Mouse (Mus musculus) fibroblast of lung, adult 2 months (primary cell): Measurements from ENCODE around the gene Timm44.
A peak's percentile ranks its signal among the peaks of the same experiment; 100 is the strongest.
"Not testable (repeated sequence)": the region's sequence is repeated elsewhere in the genome, so short reads cannot be mapped to it uniquely, and the experiment has no call there.

Experiments
- DNase-seq: peaks from one replicate; pipeline ENCODE4 v3.0.0-alpha.2; 2011; ENCODE audit warnings: low read depth

Timm44 gene

DNA sequence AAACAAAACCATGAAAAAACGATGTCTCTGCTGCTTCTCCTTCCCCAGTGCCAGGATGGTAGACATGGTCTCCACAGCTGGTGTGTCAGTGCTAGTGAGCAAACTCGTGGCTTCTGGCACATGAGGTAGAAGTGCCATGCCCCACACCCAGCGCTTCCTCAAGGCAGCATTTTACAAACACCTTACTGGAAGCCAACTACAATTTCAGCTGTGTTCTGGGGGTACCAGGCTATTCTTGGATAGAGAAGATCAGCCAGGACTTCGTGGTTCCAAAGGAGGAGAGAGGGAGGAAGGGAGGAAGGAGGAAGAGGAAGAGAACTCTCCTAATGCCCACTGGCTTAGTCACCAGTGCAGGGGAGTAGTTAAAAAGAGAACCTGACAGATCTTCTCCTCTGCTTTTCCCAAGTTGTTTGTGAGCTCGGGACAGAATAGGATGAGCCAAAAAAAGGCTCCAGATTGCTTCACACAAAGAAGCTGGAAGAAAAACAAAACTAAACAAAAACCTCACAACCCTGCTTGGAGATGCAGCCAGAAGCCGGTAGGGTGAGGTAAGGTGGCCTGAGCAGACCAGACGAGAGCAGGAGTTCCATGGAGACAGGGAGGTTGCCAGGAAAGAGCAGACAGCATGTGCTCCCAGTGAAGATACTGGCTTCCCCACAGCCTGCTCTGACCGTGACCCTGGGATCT is 12.5 kb downstream of the Timm44 start:
- DNase-seq, result no peak

DNA sequence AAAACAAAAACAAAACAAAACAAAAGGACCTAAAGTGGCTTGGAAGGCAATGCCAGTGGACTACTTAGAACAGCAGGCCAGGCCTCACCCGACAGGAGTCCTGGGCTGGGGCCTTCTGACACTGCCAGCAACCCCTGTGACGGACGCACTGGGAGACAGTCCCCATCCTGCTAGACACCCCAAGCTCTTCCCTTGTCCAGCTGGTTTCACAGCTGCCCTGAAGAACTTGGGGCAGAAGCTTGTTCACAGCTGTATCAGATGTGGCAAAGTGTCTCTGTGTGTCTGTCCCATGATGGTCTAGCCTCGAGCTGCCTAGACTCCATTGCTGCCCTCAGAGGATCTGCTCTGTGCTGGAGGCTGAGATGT is 15.9 kb downstream of the Timm44 start:
- DNase-seq, result no peak

DNA sequence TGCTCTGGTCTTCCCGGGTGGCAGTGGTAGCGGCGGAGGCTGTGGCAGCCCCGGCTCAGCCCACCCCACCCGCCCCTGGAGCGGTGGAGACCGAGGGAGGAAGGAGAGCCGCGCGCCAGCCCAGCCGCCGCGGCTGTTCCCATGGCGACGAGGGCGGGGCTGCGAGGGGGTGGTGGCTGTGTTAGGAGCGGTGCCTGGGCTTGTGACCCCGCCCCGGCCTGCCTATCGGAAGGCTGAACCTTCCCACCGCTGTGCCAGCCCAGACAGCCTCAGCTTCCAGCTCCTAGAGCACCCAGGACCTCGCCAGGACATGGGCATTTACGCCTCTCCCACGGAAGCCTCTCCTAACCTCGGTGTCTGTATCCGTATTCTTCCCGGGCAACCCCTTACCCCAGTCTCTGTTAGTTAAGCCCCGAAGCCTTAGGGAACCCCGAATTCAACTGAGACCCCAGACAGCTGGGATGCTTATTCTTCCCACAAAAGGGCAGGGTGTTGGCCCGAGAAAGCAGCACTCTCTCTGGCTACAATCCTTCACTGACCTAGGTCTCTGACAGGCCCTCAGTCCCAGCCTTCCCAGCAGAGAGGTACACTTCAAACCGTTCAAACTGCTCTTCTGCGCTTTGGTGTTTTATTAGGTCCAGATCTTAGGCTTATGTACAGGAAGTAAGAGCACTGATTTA is 16.4 kb downstream of the Timm44 start, which contains the start of gene Ctxn1:
Gene Ctxn1 (minus strand): TSS at position 150 of the 680 bp plus-strand sequence.
- DNase-seq, result no peak

DNA sequence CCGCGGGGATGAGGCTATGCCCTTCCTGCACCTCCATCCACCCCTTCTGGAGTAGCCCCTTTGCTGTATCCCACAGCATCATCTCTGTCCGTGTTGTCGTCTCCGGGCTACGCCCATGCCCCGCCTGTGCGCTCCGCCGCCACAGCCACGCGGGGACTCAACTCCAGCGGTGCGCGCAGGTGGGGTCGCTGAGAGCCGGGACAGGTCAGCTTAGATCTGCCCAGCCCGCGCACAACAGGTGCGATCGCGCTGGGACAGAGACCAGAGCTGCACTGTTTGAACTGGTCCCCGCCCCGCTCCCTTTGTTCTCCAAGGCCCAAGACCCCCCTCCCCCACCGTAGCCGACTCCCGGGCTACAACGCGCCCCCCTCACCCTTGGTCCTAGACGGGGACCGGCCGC is 17.0 kb downstream of the Timm44 start:
- no peak for DNase-seq

DNA sequence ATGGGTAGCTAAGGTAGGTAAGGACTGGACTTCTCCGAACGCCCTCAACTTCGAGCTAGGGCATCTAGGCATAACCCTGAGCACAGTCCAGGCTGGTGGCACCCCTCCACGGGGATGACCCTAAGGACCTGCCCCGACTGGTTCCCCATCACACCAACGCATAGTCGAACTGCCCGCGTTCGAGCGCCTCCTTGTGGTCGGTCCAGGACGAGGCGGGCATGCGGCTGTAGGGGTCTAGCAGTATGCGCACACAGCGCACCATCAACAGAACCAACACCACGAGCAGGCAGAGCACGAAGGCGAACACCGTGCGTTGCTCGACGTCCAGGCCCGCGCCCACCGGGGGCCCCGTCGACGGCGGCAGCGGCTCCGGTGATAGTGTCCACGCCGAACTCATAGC is 17.5 kb downstream of the Timm44 start:
- DNase-seq, result no peak

DNA sequence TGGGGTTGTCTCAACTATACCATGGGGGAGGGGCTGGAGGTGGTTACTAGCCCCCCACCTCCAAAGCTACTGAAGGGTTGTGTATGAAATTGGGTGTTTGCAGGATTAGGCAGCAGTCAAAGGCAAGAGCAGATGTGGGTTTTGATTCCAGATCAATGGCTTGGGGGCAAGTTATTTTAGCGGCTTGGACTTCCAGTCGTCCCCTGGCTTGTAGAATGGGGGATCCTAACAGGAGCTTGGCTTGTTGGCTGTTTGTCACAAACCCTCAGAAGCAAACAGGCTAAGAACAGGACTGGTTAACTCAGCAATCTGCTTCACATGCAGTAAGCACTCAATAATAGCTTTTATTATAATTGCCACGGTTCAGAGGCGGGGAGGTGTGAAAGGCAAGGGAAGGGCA is 18.4 kb downstream of the Timm44 start:
- no peak for DNase-seq

DNA sequence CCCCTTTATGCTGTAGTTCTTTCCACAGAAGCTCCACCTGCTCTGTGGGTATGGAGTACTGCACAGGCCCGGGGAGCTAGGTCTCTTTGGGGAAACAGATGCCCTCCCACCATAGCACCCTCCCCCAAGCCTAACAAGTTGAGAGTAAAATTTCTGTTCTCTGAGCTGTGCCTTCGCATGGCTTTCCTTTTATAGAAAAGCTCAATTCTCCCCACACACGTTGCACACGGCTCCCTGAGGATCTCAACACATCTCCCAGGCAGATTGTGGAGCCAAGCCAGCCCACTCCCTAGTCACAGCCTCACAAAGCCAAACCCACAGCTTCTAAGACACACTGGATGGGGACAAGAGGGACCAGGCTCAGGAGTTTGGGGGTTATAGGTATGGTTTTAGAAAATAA is 18.8 kb downstream of the Timm44 start:
- DNase-seq, result no peak

DNA sequence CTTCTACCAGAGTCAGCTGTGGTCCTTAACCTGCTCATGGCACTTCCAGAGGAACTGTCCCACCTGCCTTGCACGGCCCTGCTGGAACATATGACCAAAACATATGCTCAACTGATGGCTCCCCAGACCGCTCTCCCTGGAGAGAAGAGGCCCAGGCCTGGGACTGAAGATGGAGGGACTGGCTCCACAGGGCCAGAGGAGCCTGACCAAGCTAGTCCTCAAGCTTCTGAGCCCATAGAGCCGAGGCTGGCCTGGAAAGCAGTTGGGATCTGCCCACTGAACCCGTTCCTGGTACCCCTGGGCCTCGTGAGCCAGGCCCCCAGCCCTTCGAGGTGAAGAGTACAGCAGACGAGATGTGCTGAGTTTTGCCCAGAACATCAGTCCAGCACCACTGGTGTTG is 20.2 kb downstream of the Timm44 start:
- not testable (repeated sequence) for DNase-seq

DNA sequence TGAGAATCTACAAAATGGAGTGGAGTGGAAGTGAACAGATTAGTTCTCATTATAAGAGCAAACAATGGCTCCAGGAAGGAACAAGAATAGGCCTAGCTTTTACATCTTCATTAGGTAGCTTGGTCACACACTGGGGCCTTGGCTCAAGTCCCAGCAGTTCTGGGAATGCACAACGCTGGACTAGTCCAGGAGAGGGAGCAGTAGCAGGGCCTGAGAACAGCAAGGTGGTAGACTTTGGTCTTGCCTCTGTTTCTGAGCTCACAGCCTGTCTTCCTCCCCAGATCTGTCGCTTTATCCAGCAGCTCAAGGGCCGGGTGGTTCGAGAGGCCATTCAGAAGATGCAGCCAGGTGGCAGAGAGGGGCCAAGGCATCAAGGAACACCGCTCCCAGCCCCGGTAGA is 21.7 kb downstream of the Timm44 start:
- no peak for DNase-seq

DNA sequence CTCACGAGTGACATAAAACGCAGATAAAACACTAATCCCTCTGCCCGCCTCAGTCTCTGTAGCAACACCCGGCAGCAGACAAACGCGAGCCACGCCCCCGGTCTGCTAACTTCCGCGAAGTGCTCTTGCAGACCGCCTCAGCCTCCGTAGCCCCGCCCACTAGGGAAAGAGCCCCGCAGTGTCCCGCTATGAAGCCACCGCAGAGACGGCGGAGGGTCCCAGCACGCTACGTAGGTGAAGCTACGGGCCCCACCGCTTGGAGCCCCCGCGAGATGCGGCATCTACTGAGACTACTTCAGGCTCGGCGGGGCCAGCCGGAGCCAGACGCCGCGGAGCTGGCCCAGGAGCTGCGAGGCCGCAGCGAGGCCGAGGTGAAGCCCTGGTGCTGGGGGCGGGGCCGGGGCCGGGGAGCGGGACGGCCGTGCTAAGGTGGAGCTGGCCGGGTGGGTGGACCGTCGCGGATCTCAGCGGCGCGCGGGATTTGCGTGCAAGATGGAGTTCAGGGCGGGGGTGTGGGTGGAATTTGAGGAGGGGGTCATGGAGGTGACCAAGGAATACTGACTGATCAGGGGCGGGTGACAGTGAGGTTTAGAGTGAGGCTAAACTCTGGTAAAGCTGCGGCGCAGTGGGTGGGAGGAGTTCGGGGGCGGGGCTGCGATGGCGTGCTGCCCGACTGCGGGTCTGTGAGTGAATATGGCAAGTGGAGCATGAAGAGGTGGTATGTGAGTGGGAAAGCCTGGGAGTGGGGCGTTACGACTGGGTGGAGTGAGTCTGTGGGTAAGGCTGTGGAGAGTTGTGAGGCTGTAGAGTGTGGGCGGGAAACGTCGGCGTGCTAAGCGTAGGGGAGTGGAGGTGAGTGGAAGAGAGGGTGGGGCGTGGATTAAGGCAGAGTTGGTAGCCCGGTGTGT is 22.5 kb downstream of the Timm44 start, which contains the start of gene Snapc2:
Gene Snapc2 (plus strand): TSS at position 147 of the 908 bp plus-strand sequence.
- no peak for DNase-seq

DNA sequence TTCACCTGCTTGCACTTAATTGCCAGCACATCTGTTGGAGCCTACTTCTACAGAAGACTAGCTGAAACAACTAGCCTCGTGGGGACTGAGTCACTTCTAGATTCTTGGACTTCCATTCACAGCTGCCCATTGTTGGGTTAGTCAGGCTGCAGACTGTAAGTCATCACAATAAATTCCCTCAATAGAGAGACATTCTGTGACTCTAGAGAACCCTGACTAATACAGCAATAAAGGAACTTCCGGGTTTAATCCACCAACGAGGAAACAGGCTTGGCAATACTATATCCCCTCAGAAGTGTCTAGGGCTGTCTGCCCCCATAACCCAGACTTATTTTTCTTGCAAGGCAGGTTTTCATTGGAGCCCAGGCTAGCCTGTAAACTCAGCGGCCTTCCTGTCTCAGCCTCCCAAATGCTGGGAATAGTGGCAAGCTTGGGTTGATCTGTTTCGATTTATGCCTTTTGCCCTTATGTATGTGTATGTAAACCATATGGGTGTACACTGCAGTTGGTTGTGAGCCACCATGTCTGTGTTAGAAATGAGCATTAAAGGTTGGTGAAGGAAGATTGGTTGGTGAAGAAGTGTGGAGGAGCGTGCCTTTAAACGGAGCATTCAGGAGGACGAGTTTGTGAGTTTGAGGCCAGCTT is 23.5 kb downstream of the Timm44 start:
- DNase-seq, result no peak

DNA sequence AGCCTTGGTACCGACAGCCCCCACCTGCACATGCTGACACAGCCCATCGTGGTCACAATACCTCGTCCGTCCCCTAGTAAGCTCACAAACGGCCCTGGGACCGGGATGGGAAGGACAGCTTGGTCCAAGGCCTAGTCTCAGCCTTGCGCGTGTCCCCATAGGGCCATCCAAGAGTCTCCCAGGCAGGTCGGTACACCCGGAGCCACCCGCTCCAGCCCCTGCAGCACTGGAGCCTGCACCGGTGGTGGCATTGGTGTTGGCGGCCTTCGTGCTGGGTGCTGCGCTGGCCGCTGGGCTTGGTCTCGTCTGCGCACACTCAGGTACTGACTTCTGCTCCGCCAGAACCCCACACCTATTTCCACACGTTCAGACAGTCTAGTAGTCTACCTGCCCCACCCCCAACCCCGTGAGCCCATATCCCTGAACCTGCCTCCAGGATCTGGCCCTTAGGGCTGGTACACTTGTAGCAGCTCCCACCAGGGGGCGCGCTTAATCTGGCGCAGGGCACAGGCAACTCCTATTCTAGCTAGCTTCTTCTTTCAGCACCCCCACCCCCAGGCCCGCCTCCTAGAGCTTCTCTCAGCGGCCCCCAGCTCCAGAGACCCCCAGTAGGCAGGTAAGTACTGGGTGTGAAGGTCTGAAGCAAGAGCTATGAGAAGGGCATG is 25.3 kb downstream of the Timm44 start:
- DNase-seq, result no peak

DNA sequence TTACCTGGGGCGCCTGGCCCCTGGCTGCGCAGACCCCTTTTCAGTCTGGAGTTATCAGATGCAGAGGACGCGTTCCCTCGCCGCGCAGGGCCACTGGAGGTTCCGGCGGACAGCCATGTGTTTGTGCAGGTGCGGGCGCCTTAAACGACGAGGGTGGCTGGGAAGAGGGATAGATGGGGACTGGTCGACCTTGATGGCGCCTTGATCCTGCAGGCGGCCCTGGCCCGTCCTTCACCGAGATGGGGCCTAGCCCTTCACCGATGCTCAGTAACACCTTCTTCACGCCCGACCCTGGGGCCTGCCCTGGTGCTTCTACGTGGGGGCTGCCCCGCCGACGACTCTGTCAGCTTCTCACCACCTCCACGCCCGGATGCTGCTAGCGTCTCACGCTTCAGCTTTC is 26.5 kb downstream of the Timm44 start:
- no peak for DNase-seq

DNA sequence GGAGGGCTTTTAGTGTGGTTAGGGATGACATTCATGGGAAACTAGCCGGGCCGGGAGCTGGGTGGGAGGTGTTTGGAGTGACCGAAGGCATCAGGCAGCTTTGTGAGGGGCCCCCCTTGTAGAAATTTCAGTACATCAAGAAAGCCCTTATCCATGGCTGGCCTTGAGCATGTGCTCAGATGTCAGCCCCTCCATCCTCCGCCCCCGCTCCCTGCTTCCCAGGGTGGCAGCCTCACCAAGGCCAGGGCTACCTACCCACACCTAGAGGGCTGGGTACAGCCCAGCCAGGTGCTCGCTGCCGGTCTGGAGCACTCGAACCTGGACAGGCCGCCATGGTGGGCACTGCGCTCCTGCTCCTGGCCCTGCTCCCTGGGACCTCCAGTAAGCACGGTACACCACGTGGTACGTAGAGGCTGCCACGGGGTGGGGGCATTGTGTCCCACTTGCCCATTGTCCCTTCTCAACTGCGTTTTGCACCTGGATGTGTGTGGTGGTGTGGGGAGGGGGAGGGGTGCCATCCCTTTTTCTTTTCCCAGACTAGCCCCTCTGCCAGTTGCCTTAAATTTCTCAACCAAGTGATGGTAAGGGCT is 27.7 kb downstream of the Timm44 start, which contains the start of gene Tgfbr3l:
Gene Tgfbr3l (plus strand): TSS at position 264 of the 590 bp plus-strand sequence.
- no peak for DNase-seq

DNA sequence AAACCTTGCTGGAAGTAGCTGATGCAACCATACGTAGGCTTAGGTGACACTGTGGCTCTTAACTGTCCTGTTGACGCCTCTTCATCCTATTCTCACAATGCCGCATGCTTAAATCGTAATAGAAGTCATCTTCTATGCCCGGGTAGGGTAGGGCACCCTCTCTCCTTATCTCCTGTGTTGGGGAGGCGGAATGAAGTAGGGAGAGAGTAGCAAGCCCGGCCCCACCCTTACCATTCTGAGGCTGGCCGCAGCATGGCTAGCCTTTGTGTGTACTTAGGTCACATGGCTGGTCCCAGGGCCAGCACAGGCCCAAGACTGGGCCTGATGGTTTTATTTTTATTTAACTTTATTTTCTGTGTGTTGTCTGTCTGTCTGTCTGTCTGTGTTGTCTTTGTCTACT is 28.5 kb downstream of the Timm44 start:
- no peak for DNase-seq

DNA sequence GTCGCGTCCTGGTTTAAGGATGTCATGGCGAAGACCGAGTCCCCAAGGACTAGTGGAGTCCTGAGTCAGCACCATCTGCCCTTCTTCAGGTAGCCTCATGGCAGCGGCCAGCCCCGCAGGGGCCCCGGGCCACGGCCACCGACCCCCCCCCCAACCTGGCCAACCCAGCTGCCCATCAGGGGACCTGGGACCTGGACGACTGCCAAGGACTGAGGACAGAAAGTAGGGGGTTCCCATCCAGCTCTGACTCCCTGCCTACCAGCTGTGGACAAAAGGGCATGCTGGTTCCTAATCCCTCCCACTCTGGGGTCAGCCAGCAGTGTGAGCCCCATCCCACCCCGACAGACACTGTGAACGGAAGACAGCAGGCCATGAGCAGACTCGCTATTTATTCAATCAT is 30.0 kb downstream of the Timm44 start:
- no peak for DNase-seq

DNA sequence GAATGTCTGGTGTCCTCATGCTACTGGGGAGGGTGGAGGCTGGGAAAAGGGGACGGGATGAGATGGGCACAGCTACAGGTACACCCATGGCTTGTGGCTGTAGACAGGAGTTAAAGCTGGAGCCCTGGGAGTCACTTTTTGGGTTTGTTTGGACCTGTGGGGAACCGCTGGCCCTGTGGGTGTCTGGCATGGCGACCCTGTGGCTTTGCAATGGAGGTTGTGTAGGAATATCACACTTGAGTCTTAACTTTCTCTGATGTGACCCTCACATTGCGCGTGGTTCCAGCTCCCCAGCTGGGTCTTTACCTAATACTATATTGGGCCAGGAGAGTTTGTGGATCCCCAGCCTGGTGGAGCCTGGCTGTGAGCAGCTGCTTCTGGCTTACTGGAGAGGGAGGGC is 30.7 kb downstream of the Timm44 start:
- no peak for DNase-seq

DNA sequence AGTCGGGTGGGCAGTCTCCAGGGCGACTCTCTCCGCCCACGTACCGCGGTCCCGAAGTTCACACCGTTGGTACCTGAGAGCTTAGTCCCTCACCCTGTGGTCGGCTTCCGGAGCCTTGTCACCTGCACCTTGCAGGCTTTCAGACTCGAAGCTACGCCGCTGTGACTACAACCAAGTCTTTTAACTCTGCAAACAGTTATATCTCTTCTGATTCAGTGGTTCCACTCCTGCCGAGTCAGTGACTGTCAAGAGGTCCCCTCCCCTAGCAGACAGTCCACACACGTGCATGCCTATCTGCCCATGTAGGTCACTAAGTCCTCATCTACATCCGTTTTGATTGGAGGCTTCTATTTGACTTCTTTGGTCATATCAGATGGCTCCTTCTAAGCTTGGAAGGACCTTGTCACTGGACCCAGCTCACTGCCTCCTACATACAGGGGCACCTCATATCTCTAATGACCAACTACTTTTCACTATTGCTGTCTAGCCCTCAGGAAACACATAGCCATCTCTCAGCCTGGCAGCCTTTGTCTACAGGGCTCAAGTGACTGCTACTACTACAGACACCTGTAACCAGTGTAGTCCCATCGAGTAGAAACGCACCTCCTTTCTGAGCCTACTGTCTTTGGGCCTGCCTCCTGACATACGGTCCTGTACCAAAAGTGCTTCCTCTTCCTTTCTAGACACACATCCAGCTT is 36.4 kb downstream of the Timm44 start:
- DNase-seq, result no peak

DNA sequence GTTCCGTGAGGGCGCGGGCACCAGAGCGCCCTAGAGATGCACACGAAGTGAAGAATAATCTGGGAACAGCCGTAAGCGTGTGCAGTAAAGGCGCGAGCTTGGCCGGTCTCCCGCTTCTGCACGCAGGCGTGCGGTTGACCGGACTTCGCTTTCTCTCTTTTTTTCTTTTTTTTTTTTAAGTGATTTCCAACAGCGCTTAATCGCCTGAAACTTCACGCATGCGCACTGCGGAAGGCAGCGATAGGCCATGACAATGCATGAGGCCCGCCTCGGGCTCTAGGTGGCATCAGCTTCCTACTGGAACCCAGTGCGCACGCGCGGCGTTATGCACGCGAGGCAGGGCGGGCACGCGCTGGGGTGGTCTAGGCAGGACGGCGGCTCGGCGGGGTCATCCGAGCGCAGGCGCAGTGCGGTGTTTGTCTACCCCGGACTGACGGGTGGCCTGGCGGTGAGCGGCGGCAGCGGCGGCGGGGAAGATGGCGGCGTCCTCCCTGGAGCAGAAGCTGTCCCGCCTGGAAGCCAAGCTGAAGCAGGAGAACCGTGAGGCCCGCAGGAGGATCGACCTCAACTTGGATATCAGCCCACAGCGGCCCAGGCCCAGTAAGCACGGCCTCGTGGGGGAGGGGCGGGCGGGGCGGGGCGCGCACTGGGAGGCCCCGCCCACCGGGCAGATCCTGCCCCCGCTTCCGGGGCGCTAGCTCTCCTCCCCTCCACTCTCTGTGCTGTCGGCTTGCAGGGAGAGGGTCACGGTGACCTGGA is 37.1 kb downstream of the Timm44 start, which contains the start of the genes Map2k7 and Gm49320:
Gene Map2k7 (plus strand): TSS at position 307 of the 759 bp plus-strand sequence.
Gene Gm49320 (plus strand): TSS at position 432 of the 759 bp plus-strand sequence.
- peak; percentile 99 for DNase-seq
